Comparison of ENCODE assay signal across 8 mouse cellular contexts in genomic region chr11:120183180-120183579, GRCm38 (mm10). TPM values are rescaled to one million over a fixed set of nuclear protein-coding genes. Genes with fewer than 3 reads are reported as not detected.
DNase-seq lines count a peak whose midpoint lies in the region; ATAC-seq lines count a peak whose summit lies in the region.

No protein-coding gene starts in this region.

- no peak overlapping the region for H3K4me3 ChIP-seq in forebrain, embryonic 11.5 days (ENCODE audit: low read depth, low read length)
- no peak overlapping the region for H3K4me3 ChIP-seq in forebrain, embryonic 16.5 days (replicated peaks; ENCODE audit: low read length)
- no peak overlapping the region for H3K4me3 ChIP-seq in lung, embryonic 15.5 days
- H3K4me3 ChIP-seq in hindbrain, embryonic 16.5 days (ENCODE audit: low read length): no peak overlapping the region
- no peak overlapping the region for H3K4me3 ChIP-seq in neural tube, embryonic 15.5 days (replicated peaks)

- WGBS in forebrain, embryonic 11.5 days: 8% methylated on average over 1 of the region's 1 CpGs
- 20% methylated on average over 1 of the region's 1 CpGs for WGBS in forebrain, embryonic 16.5 days
- 43% methylated on average over 1 of the region's 1 CpGs for WGBS in lung, embryonic 15.5 days
- WGBS in hindbrain, embryonic 16.5 days: 26% methylated on average over 1 of the region's 1 CpGs
- WGBS in neural tube, embryonic 15.5 days: 36% methylated on average over 1 of the region's 1 CpGs

- peaks cover 25% of the 10 kb centered on the region for H3K4me1 ChIP-seq in forebrain, embryonic 11.5 days (replicated peaks; ENCODE audit: control insufficient read depth, insufficient read depth, low read length)
- peaks cover 30% of the 10 kb centered on the region for H3K4me1 ChIP-seq in forebrain, embryonic 16.5 days (replicated peaks; ENCODE audit: control insufficient read depth, insufficient read depth, low read length)
- H3K4me1 ChIP-seq in lung, embryonic 15.5 days: peaks cover 49% of the 10 kb centered on the region
- H3K4me1 ChIP-seq in hindbrain, embryonic 16.5 days (ENCODE audit: control insufficient read depth, insufficient read depth, low read depth, low read length): peaks cover 40% of the 10 kb centered on the region
- H3K4me1 ChIP-seq in neural tube, embryonic 15.5 days: peaks cover 48% of the 10 kb centered on the region

- H3K9ac ChIP-seq in forebrain, embryonic 11.5 days (ENCODE audit: low read length): peak overlapping the region; percentile 99
- H3K9ac ChIP-seq in forebrain, embryonic 16.5 days (replicated peaks; ENCODE audit: low read depth, low read length): no peak overlapping the region
- H3K9ac ChIP-seq in lung, embryonic 15.5 days: 0 out of 2 replicates have a peak overlapping the region, but pooled peaks have one; percentile 19
- H3K9ac ChIP-seq in hindbrain, embryonic 16.5 days (ENCODE audit: low read depth, low read length): peak overlapping the region; percentile 89
- H3K9ac ChIP-seq in neural tube, embryonic 15.5 days (replicated peaks): peak overlapping the region; percentile 26; the same call in 1 of the 2 replicates

- H3K9me3 ChIP-seq in forebrain, embryonic 11.5 days (ENCODE audit: control insufficient read depth, low read length): no peaks in the 10 kb centered on the region
- no peaks in the 10 kb centered on the region for H3K9me3 ChIP-seq in forebrain, embryonic 16.5 days (ENCODE audit: control insufficient read depth, low read length)
- no peaks in the 10 kb centered on the region for H3K9me3 ChIP-seq in lung, embryonic 15.5 days
- no peaks in the 10 kb centered on the region for H3K9me3 ChIP-seq in hindbrain, embryonic 16.5 days (ENCODE audit: control insufficient read depth, low read length)
- H3K9me3 ChIP-seq in neural tube, embryonic 15.5 days (replicated peaks): no peaks in the 10 kb centered on the region

- no peaks in the 10 kb centered on the region for H3K27me3 ChIP-seq in forebrain, embryonic 11.5 days (ENCODE audit: control insufficient read depth, insufficient read depth, low read length)
- H3K27me3 ChIP-seq in forebrain, embryonic 16.5 days (replicated peaks; ENCODE audit: control insufficient read depth, insufficient read depth, low read length): no peaks in the 10 kb centered on the region
- H3K27me3 ChIP-seq in lung, embryonic 15.5 days: no peaks in the 10 kb centered on the region
- no peaks in the 10 kb centered on the region for H3K27me3 ChIP-seq in hindbrain, embryonic 16.5 days (replicated peaks; ENCODE audit: control insufficient read depth, insufficient read depth, low read length)
- no peaks in the 10 kb centered on the region for H3K27me3 ChIP-seq in neural tube, embryonic 15.5 days (replicated peaks)

- no peaks in the 10 kb centered on the region for H3K36me3 ChIP-seq in forebrain, embryonic 11.5 days (ENCODE audit: control insufficient read depth, insufficient read depth, low read length)
- H3K36me3 ChIP-seq in forebrain, embryonic 16.5 days (ENCODE audit: control insufficient read depth, insufficient read depth): no peaks in the 10 kb centered on the region
- H3K36me3 ChIP-seq in lung, embryonic 15.5 days: no peaks in the 10 kb centered on the region
- no peaks in the 10 kb centered on the region for H3K36me3 ChIP-seq in hindbrain, embryonic 16.5 days (ENCODE audit: control insufficient read depth, insufficient read depth, low read length)
- H3K36me3 ChIP-seq in neural tube, embryonic 15.5 days: no peaks in the 10 kb centered on the region

- peak overlapping the region; percentile 24; the same call in 1 of the 2 replicates for H3K4me2 ChIP-seq in forebrain, embryonic 11.5 days (ENCODE audit: low read depth, low read length, severe bottlenecking)
- no peak overlapping the region for H3K4me2 ChIP-seq in forebrain, embryonic 16.5 days (ENCODE audit: low read length)
- peak overlapping the region; percentile 87; the same call in 1 of the 2 replicates for H3K4me2 ChIP-seq in lung, embryonic 15.5 days
- H3K4me2 ChIP-seq in hindbrain, embryonic 16.5 days (ENCODE audit: low read length): no peak overlapping the region
- no peak overlapping the region for H3K4me2 ChIP-seq in neural tube, embryonic 15.5 days

- intact Hi-C loops in left cerebral cortex, postnatal 10 days (cut with DNase I): no loop called here

- H3K27ac ChIP-seq in forebrain, embryonic 11.5 days (ENCODE audit: low read depth, low read length): peak overlapping the region; percentile 95; the same call in 1 of the 2 replicates
- no peak overlapping the region for H3K27ac ChIP-seq in forebrain, embryonic 16.5 days (ENCODE audit: low read length)
- H3K27ac ChIP-seq in lung, embryonic 15.5 days: peak overlapping the region; percentile 93
- no peak overlapping the region for H3K27ac ChIP-seq in hindbrain, embryonic 16.5 days (ENCODE audit: low read depth, low read length)
- no peak overlapping the region for H3K27ac ChIP-seq in neural tube, embryonic 15.5 days (replicated peaks)

- DNase-seq in forebrain, embryonic 11.5 days (ENCODE audit: low spot score): no peak
- DNase-seq in lung, postnatal 4 days: no peak
- DNase-seq in left cerebral cortex, postnatal 10 days (ENCODE audit: extremely low spot score in 1 of 2, low spot score in 2 of 2): no peak

- no peak for ATAC-seq in forebrain, embryonic 11.5 days (replicated peaks; ENCODE audit: low FRiP score)
- ATAC-seq in forebrain, embryonic 16.5 days: no peak
- 0 out of 2 replicates have a peak, but pooled peaks have one; percentile 24 for ATAC-seq in lung, embryonic 15.5 days (ENCODE audit: borderline replicate concordance, extremely low read depth, low FRiP score, low TSS enrichment)
- no peak for ATAC-seq in hindbrain, embryonic 16.5 days
- ATAC-seq in neural tube, embryonic 15.5 days (ENCODE audit: low FRiP score): no peak
- no peak for ATAC-seq in megakaryocyte progenitor cell, adult 5-6 weeks (replicated peaks; ENCODE audit: poor library complexity)

RNA-seq across cellular contexts. Expression of gene Slc38a10, which starts 32.0 kb away (rescaled TPM):
- polyA plus RNA-seq in forebrain, embryonic 11.5 days (2014; fragmentation: Nextera tagmentation; extraction: Ambion mirVana): 58.3 and 68.2 TPM in 2 replicates
- polyA plus RNA-seq in forebrain, embryonic 16.5 days (2015; fragmentation: Nextera tagmentation; extraction: Ambion mirVana): 106 and 110 TPM in 2 replicates
- 91.2 and 92.1 TPM in 2 replicates for polyA plus RNA-seq in lung, embryonic 15.5 days (2015; fragmentation: Nextera tagmentation; extraction: Ambion mirVana)
- 114 and 122 TPM in 2 replicates for polyA plus RNA-seq in hindbrain, embryonic 16.5 days (2015; fragmentation: Nextera tagmentation; extraction: Ambion mirVana)
- polyA plus RNA-seq in neural tube, embryonic 15.5 days (2015; fragmentation: Nextera tagmentation; extraction: Ambion mirVana): 107 and 112 TPM in 2 replicates
- total RNA-seq in megakaryocyte progenitor cell, adult 5-6 weeks (2015): 31.6 and 33.3 TPM in 2 replicates
- 40.2 and 41.2 TPM in 2 replicates for total RNA-seq in megakaryocyte progenitor cell, adult 5-6 weeks (2017)
- total RNA-seq in left cerebral cortex, postnatal 10 days (2021): 100 to 1,000 TPM; 107 to 118 TPM

RNA-seq across cellular contexts. Expression of gene Bahcc1, which starts 49.6 kb away (rescaled TPM):
- polyA plus RNA-seq in forebrain, embryonic 11.5 days (2014; fragmentation: Nextera tagmentation; extraction: Ambion mirVana): 25.2 and 30.3 TPM in 2 replicates
- polyA plus RNA-seq in forebrain, embryonic 16.5 days (2015; fragmentation: Nextera tagmentation; extraction: Ambion mirVana): 14.5 and 14.8 TPM in 2 replicates
- polyA plus RNA-seq in lung, embryonic 15.5 days (2015; fragmentation: Nextera tagmentation; extraction: Ambion mirVana): 8.7 and 9.2 TPM in 2 replicates
- polyA plus RNA-seq in hindbrain, embryonic 16.5 days (2015; fragmentation: Nextera tagmentation; extraction: Ambion mirVana): 7.8 and 9.7 TPM in 2 replicates
- polyA plus RNA-seq in neural tube, embryonic 15.5 days (2015; fragmentation: Nextera tagmentation; extraction: Ambion mirVana): 8.7 and 10.4 TPM in 2 replicates
- 12.1 and 17.2 TPM in 2 replicates for total RNA-seq in megakaryocyte progenitor cell, adult 5-6 weeks (2015)
- total RNA-seq in megakaryocyte progenitor cell, adult 5-6 weeks (2017): 3.9 and 5.4 TPM in 2 replicates
- 10 to 100 TPM; 19.7 to 20.6 TPM for total RNA-seq in left cerebral cortex, postnatal 10 days (2021)

Comparison
In these comparisons a context has a peak if more than half of its experiments do, and no peak if none do; other contexts are left out.
1. H3K27ac ChIP-seq: peak in forebrain, embryonic 11.5 days (single experiment) and lung, embryonic 15.5 days (single experiment); none in forebrain, embryonic 16.5 days (single experiment), hindbrain, embryonic 16.5 days (single experiment) and neural tube, embryonic 15.5 days (single experiment).
2. H3K4me2 ChIP-seq: peak in forebrain, embryonic 11.5 days (single experiment) and lung, embryonic 15.5 days (single experiment); none in forebrain, embryonic 16.5 days (single experiment), hindbrain, embryonic 16.5 days (single experiment) and neural tube, embryonic 15.5 days (single experiment).